Mouse (Mus musculus) effector memory CD4-positive, alpha-beta T cell, adult 5 months (primary cell): Measurements from ENCODE around the gene Pole3. TPM values are rescaled to one million over a fixed set of nuclear protein-coding genes. Genes with fewer than 3 reads are reported as not detected.

Experiments used
- polyA plus RNA-seq: library from polyadenylated mRNA; unstranded; fragments of 100-300 nt; shearing (Covaris generic); gene quantifications from one replicate; pipeline ENCODE4 v1.2.1, GENCODE M21; 2017

The Pole3 gene
- 14.8 TPM for polyA plus RNA-seq

DNA sequence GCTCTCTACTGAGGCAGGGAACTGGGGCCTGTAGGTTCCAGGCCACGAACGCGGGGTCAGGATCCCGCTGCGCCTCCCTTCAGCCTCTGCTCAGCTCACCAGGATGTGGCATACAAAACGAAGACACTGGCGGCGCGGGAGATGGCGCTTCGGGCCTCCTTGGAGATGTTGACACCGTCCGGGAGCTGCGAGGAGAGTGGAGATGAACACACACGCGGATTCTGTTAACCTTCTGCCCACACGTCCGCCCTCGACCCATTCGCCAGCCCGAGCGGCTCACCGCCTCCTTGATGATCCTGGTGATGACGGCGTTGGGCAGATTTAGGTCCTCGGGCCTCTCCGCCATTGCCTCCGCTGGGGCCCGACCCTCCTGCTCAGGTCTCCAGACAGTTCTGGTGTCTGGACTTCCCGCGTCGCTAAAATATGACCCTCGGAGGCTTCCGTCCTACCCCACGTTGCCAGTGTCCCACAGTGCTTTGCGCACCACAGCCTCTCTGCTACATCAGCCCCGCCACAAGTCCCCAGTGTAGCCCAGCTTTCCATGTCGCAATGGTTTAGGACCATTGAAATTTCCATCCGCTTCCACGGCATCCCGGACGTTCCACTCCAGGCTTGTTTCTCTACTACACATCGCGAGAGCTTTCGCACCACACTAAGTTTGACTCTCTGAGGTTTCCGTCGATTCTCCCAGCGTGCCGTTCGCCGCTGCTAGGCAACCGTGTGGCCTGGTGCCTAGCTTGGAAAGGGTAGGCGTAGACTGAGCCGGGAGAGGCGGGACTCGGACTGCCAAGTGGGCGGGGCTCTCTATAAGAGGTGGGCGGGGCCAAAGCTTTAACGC lies at the start of gene Pole3, which contains the start of gene 4933430I17Rik:
Gene Pole3, minus strand, starts transcription at position 418 of the 838 bp plus-strand sequence.
Gene 4933430I17Rik, plus strand, starts transcription at position 719 of the 838 bp plus-strand sequence.

DNA sequence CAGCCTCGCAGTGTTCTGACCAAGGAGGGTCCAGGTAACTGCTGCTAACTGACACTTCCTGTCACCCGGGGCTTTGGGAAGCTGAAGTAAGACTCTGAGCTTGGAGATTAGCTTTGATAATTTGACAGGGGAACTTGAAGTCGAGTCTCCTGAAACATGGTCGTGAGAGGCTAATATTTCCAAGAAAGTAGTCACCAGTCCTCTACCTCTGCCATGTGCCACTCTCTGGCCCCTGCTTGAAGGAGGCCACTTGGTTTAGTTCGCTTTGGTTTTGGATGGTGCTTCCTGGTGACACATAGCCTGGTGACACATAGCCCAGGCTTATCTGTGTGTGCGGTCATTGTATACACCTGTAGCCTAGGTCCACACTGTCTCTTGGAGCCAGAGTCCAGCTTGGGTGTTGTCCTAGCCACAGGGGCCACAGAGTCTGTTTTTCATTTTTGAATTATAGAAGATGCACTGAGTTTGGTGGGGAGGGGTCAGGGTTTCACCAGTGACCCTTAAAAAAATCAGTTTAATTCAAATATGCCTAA lies 35.0 kb upstream of the Pole3 start, which contains the start of gene Rgs3:
Gene Rgs3, plus strand, starts transcription at position 51 of the 533 bp plus-strand sequence.

GRCm38 (mm10) chr4:62519849-62520233 lies 5.0 kb downstream of the Pole3 start, which contains the start of gene Alad:
Gene Alad (minus strand): TSS chr4:62519918.

GRCm38 (mm10) chr4:62503374-62503970 lies 21.4 kb downstream of the Pole3 start, which contains the start of gene Hdhd3:
Gene Hdhd3 (minus strand): TSS chr4:62503467.

GRCm38 (mm10) chr4:62479937-62480708 lies 44.7 kb downstream of the Pole3 start, which contains the start of gene Bspry:
Gene Bspry (plus strand): TSS chr4:62480053.

Other genes with a start within 250 kb of the Pole3 start
- 46.1 TPM for gene Fkbp15, start 164.5 kb downstream of the Pole3 start, polyA plus RNA-seq
- 15.6 TPM for gene Slc31a1, start 164.3 kb downstream of the Pole3 start, polyA plus RNA-seq
- gene Cdc26, start 116.4 kb downstream of the Pole3 start, polyA plus RNA-seq, result 52.7 TPM
- 24.6 TPM for gene Prpf4, start 116.3 kb downstream of the Pole3 start, polyA plus RNA-seq
- not detected for gene Rnf183, start 89.8 kb downstream of the Pole3 start, polyA plus RNA-seq
- 1.2 TPM for gene Wdr31, start 54.2 kb downstream of the Pole3 start, polyA plus RNA-seq
- gene Bspry, start 45.0 kb downstream of the Pole3 start, polyA plus RNA-seq, result 15.7 TPM
- gene Hdhd3, start 21.6 kb downstream of the Pole3 start, polyA plus RNA-seq, result 0.62 TPM
- 25.7 TPM for gene Alad, start 5.2 kb downstream of the Pole3 start, polyA plus RNA-seq
- not detected for gene 4933430I17Rik, start 301 bp upstream of the Pole3 start, polyA plus RNA-seq
- gene Rgs3, start 34.8 kb upstream of the Pole3 start, polyA plus RNA-seq, result 69.2 TPM